Mouse (Mus musculus): ENCODE measurements around the gene Eif5a. TPM values are rescaled to one million over a fixed set of nuclear protein-coding genes. Genes with fewer than 3 reads are reported as not detected.
A peak's percentile ranks its signal among the peaks of the same experiment; 100 is the strongest.

Eif5a gene
- polyA plus RNA-seq, 1 experiment: 653 TPM

DNA sequence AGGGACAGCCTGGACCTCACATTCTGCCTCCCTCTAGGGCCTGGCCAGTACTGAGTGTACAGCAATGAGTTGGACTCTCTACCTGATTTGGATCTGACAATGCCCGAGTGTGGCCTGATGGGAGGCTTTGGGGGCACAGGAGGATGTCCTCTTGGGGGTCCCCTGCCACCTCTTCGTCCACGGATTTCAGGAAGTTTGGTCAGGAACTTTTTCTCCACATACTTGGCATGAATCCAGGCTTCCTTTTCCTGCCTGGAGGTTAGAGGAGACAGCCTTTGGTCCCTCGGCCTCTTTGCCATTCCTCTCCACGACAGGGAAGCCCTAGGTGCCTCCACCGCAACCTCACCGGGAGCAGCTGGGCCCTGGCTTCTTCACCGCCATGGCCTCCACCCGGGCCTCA is 37.5 kb downstream of the Eif5a start:
- 79% methylated on average over 9 of the region's 9 CpGs for WGBS
- TF ChIP-seq POLR2A (IDR thresholded peaks at IDR 0.05; ENCODE audit: insufficient read depth, low read depth, low read length): no peak
- TF ChIP-seq CTCF (IDR thresholded peaks at IDR 0.05; ENCODE audit: insufficient read depth, low read depth, low read length): no peak
- Histone ChIP-seq H3K4me1 (ENCODE audit: control insufficient read depth, insufficient read depth, low read length) (peaks cover 11% of the 10 kb centered on the region), H3K27ac (ENCODE audit: insufficient read depth, low read depth, low read length) (no peak overlapping the region), H3K4me3 (ENCODE audit: insufficient read depth, low read depth, low read length) (no peak overlapping the region)

- TF ChIP-seq POLR2A (IDR thresholded peaks at IDR 0.05; ENCODE audit: insufficient read depth, low read depth, low read length) (no peak), CTCF (IDR thresholded peaks at IDR 0.05; ENCODE audit: insufficient read depth, low read depth, low read length) (no peak)
- Histone ChIP-seq H3K4me1 (ENCODE audit: control insufficient read depth, insufficient read depth, low read length) (peaks cover 12% of the 10 kb centered on the region), H3K27ac (ENCODE audit: insufficient read depth, low read depth, low read length) (no peak overlapping the region), H3K4me3 (ENCODE audit: insufficient read depth, low read depth, low read length) (no peak overlapping the region)
- WGBS: 82% methylated on average over 8 of the region's 8 CpGs
Observed at GRCm38 (mm10) chr11:69883527-69884151, 38.1 kb downstream of the Eif5a start.

- TF ChIP-seq CTCF (IDR thresholded peaks at IDR 0.05; ENCODE audit: insufficient read depth, low read depth, low read length) (no peak), POLR2A (IDR thresholded peaks at IDR 0.05; ENCODE audit: insufficient read depth, low read depth, low read length) (no peak)
- no peak overlapping the region for H3K27ac ChIP-seq (ENCODE audit: insufficient read depth, low read depth, low read length)
- no peak overlapping the region for H3K4me3 ChIP-seq (ENCODE audit: insufficient read depth, low read depth, low read length)
- peaks cover 13% of the 10 kb centered on the region for H3K4me1 ChIP-seq (ENCODE audit: control insufficient read depth, insufficient read depth, low read length)
- 68% methylated on average over 4 of the region's 4 CpGs for WGBS
Observed at GRCm38 (mm10) chr11:69883066-69883465, 38.7 kb downstream of the Eif5a start.

GRCm38 (mm10) chr11:69881787-69882670 is 39.7 kb downstream of the Eif5a start:
- peaks cover 18% of the 10 kb centered on the region for H3K4me1 ChIP-seq (ENCODE audit: control insufficient read depth, insufficient read depth, low read length)
- no peak overlapping the region for H3K27ac ChIP-seq (ENCODE audit: insufficient read depth, low read depth, low read length)
- 58% methylated on average over 21 of the region's 21 CpGs for whole genome bisulfite sequencing
- H3K4me3 ChIP-seq (ENCODE audit: insufficient read depth, low read depth, low read length): peak overlapping the region; percentile 48; the same call in 1 of the 2 replicates
- no peak for TF ChIP-seq POLR2A (IDR thresholded peaks at IDR 0.05; ENCODE audit: insufficient read depth, low read depth, low read length)
- no peak for TF ChIP-seq CTCF (IDR thresholded peaks at IDR 0.05; ENCODE audit: insufficient read depth, low read depth, low read length)

DNA sequence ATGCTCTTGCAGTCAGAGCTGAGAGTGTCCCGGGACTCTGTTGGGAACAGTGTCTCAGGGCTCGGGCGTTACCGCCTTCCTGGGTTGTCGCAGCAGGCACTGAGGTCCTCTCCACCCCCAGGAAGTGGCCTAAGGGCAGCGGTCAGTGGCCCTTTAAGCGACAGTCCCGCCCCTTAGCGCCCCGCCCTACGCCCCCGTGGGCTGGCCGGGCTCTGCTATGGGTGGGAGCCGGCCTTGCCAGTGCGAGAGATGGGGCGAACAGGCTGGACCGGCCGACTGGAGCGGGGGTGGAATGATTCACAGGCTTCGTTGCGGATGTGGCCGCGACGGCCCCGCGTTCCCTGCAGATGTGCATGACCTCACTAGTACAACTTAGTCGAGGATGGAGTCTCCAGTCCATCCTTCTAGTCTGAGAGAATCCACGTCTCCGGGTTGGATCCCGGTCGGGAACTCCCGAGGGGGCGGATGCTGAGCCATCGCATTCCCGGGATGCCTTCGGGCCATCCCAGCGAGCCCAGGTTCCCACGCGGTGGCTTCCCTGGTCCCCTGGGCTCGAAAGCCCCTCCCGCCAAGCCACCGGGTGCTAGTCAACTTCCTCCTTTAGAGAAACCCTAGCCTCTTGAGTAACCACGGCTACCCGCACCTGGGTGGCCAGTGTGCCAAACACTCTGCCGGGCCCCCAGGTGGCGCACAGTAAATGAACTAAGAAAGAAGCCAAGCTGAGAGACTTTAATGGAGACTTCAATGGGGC is 40.7 kb downstream of the Eif5a start, which contains the start of gene Kctd11:
Kctd11 (minus strand) TSS at position 554 of the 751 bp plus-strand sequence.
- WGBS: under 1% methylated on average over 46 of the region's 46 CpGs
- H3K4me1 ChIP-seq (ENCODE audit: control insufficient read depth, insufficient read depth, low read length): peaks cover 22% of the 10 kb centered on the region
- H3K27ac ChIP-seq (ENCODE audit: insufficient read depth, low read depth, low read length): peak within 1 kb of the TSS; percentile 17; the same call in 1 of the 2 replicates
- peak within 1 kb of the TSS; percentile 48 for H3K4me3 ChIP-seq (ENCODE audit: insufficient read depth, low read depth, low read length)
- no peak for TF ChIP-seq POLR2A (IDR thresholded peaks at IDR 0.05; ENCODE audit: insufficient read depth, low read depth, low read length)
- TF ChIP-seq CTCF (IDR thresholded peaks at IDR 0.05; ENCODE audit: insufficient read depth, low read depth, low read length): no peak

DNA sequence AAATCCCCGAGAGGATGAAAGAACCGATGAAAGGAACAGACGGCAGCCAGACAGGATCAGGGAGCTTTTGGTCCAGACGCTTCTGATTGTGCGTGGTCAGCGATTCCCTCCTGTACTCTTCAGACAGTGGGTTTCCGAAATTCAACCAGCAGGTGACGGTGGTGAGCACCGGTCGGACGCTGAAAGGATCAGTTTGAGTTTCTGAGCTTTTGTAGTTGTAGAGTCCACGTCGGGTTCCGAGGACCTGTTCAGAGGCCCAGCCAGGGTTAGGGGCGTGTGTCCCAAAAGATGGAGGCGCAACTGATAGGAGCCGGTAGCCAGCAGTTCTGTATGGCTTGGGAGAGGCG is 41.3 kb downstream of the Eif5a start:
- peaks cover 22% of the 10 kb centered on the region for H3K4me1 ChIP-seq (ENCODE audit: control insufficient read depth, insufficient read depth, low read length)
- 1% methylated on average over 18 of the region's 18 CpGs for WGBS
- H3K4me3 ChIP-seq (ENCODE audit: insufficient read depth, low read depth, low read length): peak overlapping the region; percentile 48
- H3K27ac ChIP-seq (ENCODE audit: insufficient read depth, low read depth, low read length): peak overlapping the region; percentile 17; the same call in 1 of the 2 replicates
- no peak for TF ChIP-seq POLR2A (IDR thresholded peaks at IDR 0.05; ENCODE audit: insufficient read depth, low read depth, low read length)
- TF ChIP-seq CTCF (IDR thresholded peaks at IDR 0.05; ENCODE audit: insufficient read depth, low read depth, low read length): no peak; the same call in 1 of the 2 replicates

- WGBS: 70% methylated on average over 15 of the region's 15 CpGs
- Histone ChIP-seq H3K27ac (ENCODE audit: insufficient read depth, low read depth, low read length) (no peak overlapping the region), H3K4me3 (ENCODE audit: insufficient read depth, low read depth, low read length) (no peak overlapping the region), H3K4me1 (ENCODE audit: control insufficient read depth, insufficient read depth, low read length) (peaks cover 22% of the 10 kb centered on the region)
- TF ChIP-seq POLR2A (IDR thresholded peaks at IDR 0.05; ENCODE audit: insufficient read depth, low read depth, low read length) (no peak), CTCF (IDR thresholded peaks at IDR 0.05; ENCODE audit: insufficient read depth, low read depth, low read length) (no peak)
Observed at GRCm38 (mm10) chr11:69879711-69880110, 42.0 kb downstream of the Eif5a start.

- peaks cover 22% of the 10 kb centered on the region for H3K4me1 ChIP-seq (ENCODE audit: control insufficient read depth, insufficient read depth, low read length)
- TF ChIP-seq POLR2A (IDR thresholded peaks at IDR 0.05; ENCODE audit: insufficient read depth, low read depth, low read length) (no peak), CTCF (IDR thresholded peaks at IDR 0.05; ENCODE audit: insufficient read depth, low read depth, low read length) (no peak)
- no peak overlapping the region for H3K4me3 ChIP-seq (ENCODE audit: insufficient read depth, low read depth, low read length)
- H3K27ac ChIP-seq (ENCODE audit: insufficient read depth, low read depth, low read length): no peak overlapping the region
- 93% methylated on average over 6 of the region's 6 CpGs for WGBS
Observed at GRCm38 (mm10) chr11:69878952-69879351, 42.8 kb downstream of the Eif5a start.

Data from olfactory bulb, adult 2 months (tissue).